Mouse (Mus musculus): ENCODE measurements around the gene Hoxc8.

- TF ChIP-seq CTCF (IDR thresholded peaks at IDR 0.05; ENCODE audit: control insufficient read depth, insufficient read depth, insufficient read length): no peak
- no peak for TF ChIP-seq MYOD1 (IDR thresholded peaks at IDR 0.05; ENCODE audit: control insufficient read depth, insufficient read length, low read depth)
- no peak for TF ChIP-seq USF1 (IDR thresholded peaks at IDR 0.05; ENCODE audit: low read depth)
- no peak for TF ChIP-seq CEBPB (IDR thresholded peaks at IDR 0.05; ENCODE audit: low read depth)
- no peak for TF ChIP-seq MAX (IDR thresholded peaks at IDR 0.05)
- TF ChIP-seq MYOG (IDR thresholded peaks at IDR 0.05; ENCODE audit: control insufficient read depth, extremely low read depth, insufficient read length): no peak
These were observed 42.5 kb downstream of the Hoxc8 start for GRCm38 (mm10) chr15:103032646-103033575.
